Mouse (Mus musculus): ENCODE results near the gene Ntn1.
A peak's percentile ranks its signal among the peaks of the same experiment; 100 is the strongest.

Ntn1 gene

DNA sequence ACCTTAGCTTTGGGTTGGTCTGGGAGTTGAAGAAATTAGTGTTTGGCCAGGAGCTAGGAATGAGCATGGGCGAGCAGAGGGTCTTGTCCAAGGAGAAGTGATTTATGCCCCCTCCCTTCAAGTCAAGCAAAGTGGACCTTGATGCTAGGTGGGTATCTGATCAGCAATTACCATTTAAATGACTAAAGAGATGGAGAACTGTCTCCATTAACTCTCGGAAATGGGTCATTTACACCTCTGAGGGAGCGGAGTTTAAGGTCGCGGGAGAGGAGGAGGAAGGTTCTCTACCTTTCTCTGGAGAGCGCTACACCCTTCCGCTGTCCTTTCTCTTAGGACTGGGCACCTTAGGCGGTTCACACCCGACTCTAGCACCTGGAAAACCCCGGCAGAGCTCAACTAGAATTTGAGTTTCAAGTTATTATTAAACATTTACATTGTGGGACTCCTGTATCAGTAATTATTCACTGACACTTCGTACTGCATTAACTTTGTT is at the start of gene Ntn1:
Gene Ntn1 (minus strand): TSS at position 97 of the 493 bp plus-strand sequence.
- DNase-seq (ENCODE audit: low read depth, low spot score) = no peak

DNA sequence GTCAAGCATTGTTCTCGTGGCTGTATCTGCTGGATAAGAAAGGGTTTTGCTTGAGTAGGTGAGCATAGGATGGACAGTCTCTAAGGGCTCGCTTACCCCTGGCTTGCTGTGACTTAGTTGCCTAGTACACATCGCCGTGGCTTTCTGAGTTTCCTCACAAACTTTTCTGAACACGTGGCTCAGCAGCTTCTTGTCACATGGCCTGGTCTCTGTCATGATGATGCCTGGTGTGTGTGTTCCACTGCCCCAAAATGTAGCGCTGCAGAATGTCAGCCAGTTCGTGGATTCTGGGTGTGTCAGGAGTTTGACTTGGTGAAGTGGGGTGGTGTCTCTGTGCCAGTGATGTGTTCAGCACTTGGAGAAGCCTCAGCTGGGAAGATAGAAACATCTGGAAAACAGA is 47.7 kb upstream of the Ntn1 start:
- DNase-seq (ENCODE audit: low read depth, low spot score) = peak; percentile 55

DNA sequence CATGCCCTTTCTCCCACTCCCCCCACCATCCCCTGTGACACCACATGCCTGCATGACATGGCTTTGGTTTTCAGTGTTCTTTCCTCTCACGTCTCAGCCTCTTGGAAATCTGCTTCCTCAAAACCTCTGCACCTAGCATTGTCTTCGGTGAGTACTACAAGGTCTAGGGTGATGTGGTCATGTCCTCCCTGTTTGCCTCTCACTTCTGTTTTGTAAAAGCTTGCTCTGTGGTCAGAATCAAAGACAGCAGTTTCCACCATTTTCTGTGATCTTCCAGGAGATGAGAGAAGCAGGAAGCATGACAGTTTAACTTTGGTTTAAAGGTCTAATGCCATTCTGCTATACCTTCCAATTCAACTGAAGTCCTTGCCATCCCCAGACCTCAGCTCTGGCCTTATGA is 46.6 kb upstream of the Ntn1 start:
- peak; percentile 72 for DNase-seq (ENCODE audit: low read depth, low spot score)

DNA sequence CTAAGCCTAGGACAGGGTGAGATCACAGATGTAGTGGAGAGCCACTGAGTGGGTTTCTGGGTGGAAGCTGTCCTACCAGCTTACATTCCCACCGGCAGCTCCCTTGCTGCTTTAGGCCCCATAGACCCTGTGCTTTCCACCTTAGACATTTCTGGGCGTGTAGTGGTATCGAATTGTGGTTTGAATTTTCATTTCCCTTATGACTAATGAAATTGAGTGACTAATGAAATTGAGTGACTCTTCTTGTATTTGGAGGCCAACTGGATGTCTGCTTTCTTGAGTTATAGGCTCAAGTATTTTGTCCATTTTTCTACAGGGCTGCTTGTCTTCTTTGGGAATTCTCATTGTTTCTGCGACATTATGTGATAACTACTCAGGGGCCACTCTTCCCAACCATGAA is 45.9 kb upstream of the Ntn1 start:
- DNase-seq (ENCODE audit: low read depth, low spot score) = peak; percentile 30

DNA sequence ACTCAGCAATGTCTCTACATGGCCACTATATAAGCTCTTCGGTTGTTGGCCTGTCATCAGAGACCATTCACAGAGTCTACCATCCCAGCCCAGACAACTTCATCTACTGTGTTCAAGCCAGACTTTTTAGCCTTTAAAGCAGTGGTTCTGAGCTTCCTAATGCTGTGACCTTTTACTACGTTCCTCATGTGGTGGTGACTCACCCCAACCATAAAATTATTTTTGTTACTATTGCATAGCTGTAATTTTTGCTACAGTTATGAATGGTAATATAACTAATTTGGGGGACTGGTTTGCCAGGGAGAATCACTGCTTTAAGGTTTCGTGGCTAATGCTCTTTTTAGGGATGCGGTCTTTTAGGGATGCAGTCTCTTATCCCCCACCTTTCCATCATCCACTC is 45.3 kb upstream of the Ntn1 start:
- DNase-seq (ENCODE audit: low read depth, low spot score) = no peak

DNA sequence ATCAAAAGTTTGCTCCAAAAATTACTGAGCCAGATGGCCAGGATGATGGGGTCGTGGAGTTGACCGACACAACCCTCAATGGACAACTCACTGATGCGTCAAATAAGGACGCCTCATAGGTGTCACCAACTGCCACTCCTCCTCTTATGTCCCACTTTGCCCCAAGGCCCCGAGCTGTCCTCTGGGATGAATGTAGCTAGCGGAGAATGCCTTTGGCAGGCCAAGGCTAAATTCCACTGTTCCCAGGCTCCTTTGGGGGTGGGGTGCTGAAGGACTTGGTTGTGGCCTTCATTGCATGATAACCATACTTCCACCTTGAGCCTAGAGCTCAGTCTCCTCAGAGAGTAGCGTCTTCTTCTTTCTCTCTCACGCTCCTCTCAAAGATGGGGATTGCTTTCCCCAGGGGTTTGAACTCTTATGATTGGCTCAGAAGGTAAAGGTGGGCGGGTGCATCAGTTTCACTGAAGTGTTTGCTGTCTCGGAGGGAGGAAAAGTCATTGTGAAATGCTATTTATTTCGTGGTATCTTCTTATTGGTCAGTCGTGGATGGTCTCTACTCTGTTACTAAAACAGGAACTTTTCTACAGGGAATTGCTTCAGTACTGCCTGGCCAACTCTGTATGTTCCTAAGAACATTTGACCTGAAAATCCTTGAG is 42.5 kb upstream of the Ntn1 start:
- DNase-seq (ENCODE audit: low read depth, low spot score) = peak; percentile 15

DNA sequence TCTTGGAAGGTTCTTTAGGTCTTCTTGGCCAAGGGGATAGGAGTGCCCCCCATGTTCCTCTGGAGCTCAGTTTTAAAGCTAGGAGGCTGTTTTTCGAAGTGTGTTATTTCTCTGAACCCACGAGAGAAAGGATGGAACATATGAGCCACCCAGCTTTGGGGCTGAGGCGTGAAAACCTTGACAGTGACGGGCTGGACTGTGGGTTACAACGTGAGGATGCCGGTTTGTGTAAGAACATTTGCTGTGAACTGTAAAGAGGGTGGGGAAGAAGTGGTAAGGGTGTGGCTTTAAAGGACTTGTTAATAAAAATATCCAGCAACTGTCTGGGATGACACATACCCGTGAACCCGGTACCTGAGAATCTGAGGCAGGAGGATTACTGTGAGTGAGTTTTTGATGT is 41.7 kb upstream of the Ntn1 start:
- DNase-seq (ENCODE audit: low read depth, low spot score) = peak; percentile 62

DNA sequence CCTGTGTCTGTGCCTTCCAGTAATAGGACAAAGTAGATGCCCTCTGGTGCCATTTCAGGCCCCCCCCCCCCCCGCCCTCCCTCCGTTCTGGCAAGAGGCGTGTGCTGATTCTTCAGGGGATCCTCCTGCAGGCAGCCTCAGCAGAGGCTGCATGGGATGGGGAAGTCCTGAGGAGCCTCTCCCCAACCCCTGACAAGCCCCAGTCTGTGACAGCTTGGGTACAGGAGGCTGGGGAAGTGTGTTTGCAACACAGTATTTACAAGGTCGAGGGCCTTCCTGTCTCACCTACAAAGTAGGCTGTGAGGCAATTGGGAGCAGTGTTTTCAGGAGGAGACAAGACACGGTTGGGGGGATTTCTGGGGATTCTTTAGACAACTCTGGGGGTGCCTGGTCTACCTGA is 40.3 kb upstream of the Ntn1 start:
- no peak for DNase-seq (ENCODE audit: low read depth, low spot score)

DNA sequence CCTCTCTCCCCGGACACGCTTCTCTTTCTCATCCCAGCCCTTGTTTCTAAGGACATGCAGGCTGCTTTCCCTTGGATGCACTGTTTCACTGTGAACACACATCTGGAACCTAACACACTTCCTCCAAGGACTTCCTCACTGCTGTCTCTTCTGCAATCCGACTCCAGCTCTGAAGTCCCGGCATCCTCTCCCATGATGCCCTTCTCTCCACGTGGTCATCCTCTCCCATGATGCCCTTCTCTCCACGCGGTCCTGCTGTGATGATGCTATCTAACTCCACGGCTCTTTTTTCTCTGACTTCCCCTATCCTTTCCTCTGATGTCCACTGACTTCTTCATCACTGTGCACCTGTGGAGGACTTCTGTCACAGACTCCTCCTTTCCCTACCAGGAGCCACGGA is 39.5 kb upstream of the Ntn1 start:
- DNase-seq (ENCODE audit: low read depth, low spot score) = no peak

DNA sequence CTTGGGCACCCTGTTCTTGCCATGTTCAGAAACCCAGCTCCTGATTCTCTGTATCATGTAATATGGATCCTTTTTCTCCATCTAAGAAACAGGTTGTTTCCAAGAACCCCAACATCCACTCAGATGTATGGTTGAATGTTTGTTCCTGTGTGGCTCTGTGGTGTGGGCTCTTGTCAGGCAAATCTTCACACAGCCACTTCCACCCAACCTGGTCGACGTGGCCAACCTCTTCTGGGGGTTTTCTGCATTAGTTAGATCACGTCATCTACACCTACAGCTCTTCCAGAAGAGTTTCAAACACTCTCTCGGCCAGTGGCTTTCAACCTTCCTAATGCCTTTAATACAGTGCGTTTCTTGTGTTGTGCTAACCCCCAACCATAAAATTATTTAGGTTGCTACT is 35.8 kb upstream of the Ntn1 start:
- DNase-seq (ENCODE audit: low read depth, low spot score) = peak; percentile 78

DNA sequence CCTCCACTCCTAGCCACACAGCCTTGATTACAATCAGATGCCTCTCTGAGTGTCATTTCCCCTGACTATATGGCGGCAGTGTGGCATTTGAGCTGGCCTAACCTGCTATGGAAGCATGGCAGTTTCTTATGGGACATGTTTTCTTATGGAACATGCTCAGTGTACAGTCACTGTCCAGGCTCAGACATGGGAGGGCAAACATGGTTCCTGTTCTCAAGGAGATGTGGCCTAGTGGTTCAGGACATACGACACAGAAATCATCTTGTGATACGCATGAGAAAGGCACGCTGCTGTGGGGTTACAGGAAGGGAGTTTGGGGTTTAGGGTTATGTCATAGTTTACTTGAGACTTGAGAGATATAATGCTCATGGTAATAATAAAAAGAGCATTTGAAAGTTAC is 35.0 kb upstream of the Ntn1 start:
- peak; percentile 75 for DNase-seq (ENCODE audit: low read depth, low spot score)

DNA sequence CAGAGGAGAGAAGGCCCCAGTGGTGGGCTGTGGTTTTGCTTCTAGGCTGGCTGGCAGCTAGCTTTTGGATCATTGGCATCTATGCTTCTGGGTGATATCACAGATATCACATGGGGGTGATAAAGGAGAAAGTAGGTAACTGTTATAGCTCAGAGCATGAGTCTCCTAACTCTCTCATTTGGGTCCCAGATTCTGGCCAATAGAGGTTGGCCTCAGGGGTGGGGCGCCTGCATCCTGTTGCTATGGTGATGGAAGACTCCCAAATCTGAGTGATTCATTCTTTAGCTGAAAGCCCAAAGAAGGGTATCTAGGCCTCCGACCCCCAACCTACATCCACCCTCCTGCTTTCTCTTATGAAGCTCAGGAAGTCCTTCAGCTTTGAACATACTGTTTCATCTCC is 34.1 kb upstream of the Ntn1 start:
- DNase-seq (ENCODE audit: low read depth, low spot score) = peak; percentile 66

DNA sequence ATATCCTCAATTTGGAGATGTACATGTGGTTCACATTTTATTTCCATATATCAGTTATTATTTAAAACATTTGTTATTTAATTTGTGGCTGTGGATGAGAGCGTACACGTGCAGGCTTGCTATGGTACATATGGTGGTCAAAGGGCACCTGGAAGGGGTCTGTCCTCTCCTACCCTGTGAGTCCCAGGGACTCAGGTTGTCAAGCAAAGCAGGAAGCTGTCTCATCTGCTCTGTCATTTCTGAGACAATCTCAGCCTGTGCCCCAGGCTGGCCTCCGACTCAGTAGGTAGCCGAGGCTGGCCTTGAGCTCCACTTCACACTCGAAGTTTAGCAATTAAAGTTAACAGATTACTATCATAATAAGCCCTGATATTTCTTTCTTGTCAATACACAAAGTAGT is 32.9 kb upstream of the Ntn1 start:
- DNase-seq (ENCODE audit: low read depth, low spot score) = no peak

DNA sequence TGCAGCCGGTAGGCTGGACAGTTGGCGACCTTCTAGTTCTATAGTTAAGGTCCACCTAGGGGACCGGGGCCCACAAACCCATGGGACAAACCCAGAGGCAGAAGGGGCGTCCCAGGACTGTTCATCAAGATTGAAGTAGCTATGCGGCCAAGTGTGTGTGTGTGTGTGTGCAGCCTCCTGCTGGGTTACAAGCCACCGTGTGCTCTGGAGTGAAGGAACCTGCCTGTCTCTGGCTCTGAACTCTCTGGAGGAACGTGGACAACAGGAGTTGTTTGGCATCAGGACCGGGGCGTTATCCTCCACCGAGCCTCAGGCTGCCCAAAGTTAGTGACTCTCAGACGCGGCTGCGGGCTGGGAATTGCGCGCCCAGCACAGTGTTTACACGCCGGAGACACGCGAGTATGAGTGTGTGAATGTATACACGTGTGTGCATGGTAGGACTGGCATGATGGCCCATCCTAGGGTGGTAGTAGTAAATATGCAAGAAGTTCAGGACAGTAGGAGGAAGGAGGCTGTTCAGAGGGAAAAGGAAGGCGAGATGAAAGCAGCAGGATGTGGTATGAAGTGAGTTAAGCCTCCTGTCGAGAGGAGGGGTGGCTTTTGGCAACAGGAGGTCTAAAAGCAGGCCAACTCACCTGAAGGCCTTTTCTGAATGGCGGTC is 31.9 kb upstream of the Ntn1 start:
- DNase-seq (ENCODE audit: low read depth, low spot score) = peak; percentile 76

DNA sequence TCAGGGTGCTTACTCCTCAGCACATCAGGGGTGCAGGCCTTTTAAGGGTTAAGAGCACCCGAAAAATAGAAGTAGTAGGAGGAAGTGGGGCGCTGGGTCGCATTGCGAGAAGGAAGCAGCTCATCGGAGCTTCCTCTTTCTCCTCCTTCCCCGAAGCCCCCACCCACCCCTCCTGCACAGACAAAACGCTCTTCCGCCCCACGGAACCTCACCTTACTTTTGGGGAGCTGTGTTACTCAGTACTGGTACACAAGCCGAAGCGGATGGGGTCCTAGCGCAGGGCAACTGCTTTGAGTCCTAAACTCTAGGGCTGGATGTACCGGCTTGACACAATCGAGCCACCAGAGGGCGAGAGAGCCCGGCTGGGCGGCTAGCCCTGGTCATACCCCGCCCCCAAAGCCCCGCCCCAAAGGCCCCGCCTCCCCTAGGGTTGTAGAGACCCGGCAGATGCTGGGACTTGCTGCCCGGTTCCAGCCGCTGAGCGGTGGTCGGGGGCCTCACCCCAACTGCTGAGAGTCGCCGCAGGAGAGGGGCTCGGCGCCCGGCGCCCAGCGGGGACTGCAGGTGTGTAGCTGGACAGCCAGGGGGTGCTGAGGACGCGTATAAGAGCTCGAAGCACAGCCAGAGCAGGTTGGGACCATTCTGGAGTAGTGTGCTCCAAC is 31.2 kb upstream of the Ntn1 start, which contains the start of gene Pik3r5:
Gene Pik3r5 (plus strand): TSS at position 423 of the 662 bp plus-strand sequence.
- DNase-seq (ENCODE audit: low read depth, low spot score) = peak; percentile 93

DNA sequence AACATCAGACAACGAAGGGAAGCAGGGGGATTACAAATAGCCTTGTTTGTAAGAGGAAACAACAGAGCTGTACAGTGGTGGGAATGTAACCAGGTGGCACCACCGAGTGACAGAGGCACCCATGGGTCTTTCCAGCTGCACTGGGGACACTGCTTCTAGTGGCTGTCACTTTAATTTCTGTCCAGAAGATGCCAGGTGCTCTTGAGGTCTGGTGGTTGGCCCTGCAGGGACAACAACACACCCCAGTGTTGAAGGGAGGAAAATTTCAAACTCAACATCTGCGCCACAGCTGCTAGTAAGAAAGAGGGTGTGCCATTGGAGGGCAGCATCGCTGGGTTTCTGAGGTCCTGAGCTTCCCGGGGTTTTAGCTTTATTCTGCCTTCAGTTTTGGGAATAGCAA is 30.0 kb upstream of the Ntn1 start:
- DNase-seq (ENCODE audit: low read depth, low spot score) = no peak

DNA sequence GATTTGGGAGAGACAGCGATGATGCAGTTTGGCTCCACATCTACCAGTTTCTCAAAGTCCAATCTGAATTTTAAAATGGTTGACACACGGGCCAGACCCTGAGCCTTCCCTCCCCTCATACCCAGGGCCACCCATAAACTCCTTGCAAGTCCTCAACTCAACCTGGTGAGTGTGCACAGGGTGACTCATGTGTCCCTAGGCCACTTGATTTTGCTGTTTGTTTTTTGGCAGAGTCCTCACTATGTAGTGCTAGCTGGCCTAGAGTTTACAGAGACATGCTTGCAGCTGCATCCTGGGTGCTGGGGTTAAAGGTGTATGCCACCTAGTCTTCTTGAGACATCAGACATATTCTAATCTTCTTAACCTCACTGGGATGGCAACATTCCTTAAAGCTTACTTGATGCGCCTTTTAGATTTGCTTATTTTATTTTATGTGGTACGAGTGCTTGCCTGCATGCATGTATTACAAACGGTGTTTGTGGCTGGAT is 26.5 kb upstream of the Ntn1 start:
- no peak for DNase-seq (ENCODE audit: low read depth, low spot score)

DNA sequence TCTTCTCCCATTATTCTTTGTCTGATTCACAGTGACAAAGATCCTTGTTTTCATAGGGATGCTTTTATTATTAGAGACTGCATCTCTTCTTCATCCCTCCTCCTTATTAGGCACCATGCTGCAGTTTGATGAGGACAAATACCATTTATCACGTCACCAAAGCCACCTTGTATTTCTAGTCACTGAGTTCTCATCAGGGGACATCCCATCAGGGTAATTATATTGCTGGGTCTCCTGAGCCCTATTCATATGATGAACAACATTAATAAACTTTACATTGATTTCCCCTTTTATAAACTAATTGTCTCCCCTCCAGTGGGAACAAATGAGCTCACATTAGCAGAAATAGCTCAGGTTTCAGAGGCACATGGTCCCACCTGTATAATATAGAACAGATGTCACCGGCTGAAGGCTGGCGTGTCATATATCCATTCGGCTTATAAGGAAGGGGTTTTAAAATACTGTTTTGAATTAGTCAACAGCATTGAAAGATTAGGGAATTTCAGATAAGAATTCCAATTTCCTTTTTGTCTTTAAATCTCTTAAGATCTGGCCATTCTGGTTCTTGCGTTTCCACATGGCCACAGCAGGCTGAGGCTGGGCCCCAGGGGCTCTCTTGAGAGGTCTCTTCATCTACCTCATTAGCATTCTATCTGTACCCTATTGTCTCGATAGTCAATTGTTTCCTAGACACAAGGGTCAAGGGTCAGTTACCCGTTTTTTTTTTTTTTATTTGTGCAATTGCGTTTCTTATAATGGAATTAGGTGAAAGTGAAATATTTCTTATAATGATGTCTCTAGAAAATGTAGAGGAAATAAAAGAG is 25.1 kb upstream of the Ntn1 start:
- DNase-seq (ENCODE audit: low read depth, low spot score) = no peak

DNA sequence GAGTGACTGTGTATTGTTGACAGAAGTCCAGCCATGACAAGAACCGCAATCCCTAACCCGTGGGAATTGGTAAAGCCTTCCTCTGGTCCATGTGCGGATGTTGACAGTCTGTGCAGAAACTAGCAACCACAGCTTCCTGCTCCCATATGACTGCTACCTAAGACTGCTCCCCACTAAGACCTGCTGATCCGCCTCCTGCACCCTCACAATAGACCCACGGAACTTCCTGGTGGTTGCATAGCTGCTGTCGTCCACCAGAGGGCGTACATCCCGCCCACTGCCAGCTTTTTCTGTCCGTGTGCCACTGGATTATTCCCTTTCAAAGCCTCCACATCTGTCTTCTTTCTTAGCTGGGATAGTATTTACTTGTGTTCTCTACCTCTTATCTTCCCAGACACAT is 17.2 kb upstream of the Ntn1 start:
- peak; percentile 86 for DNase-seq (ENCODE audit: low read depth, low spot score)

DNA sequence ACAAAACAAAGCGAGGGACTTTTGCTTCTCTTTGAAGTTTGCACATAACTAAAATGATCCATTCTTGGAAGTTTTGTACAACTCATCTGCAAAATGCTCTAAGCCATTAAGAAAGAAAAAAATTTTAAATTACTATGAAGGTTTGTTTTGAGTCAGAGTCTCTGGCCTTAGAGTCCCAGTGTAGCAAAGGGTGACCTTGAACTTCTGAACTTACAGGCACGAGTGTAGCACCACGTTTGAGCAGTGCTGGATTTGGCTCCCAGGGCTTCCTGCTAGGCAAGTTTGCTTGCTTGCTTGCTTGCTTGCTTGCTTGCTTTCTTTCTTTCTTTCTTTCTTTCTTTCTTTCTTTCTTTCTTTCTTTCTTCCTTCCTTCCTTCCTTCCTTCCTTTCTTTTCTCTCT is 16.4 kb upstream of the Ntn1 start:
- DNase-seq (ENCODE audit: low read depth, low spot score) = no peak

DNA sequence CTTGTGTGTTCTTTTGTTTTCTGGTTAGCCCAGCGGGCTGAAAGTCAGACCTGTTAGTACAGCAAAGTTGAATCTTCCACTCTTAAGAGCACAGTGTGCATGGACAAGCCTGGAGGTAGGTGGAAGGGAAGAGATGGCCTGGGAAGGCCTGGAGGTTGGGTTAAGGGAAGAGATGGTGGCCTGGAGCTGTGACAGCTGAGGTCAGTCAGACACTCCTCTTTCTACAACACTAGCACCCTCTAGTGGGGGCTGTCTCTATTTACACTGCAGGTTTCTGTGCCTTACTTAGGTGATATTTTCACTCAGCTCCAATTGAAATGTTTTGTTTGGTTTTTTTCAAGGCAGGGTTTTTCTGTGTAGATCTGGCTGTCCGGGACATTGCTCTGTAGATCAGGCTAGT is 7.5 kb upstream of the Ntn1 start:
- DNase-seq (ENCODE audit: low read depth, low spot score) = peak; percentile 62
